ENCODE assay signal across 8 mouse cellular contexts in genomic region chr15:6080714-6081635, GRCm38 (mm10).
DNase-seq lines count a peak whose midpoint lies in the region; ATAC-seq and TF ChIP-seq lines count a peak whose summit lies in the region.

No protein-coding gene starts in this region.

- 49% methylated on average over 8 of the region's 8 CpGs for WGBS in neural tube, embryonic 15.5 days

- no peaks in the 10 kb centered on the region for H3K79me2 ChIP-seq in C2C12 (ENCODE audit: control insufficient read depth, insufficient read depth)

- no peak overlapping the region for H3ac ChIP-seq in C2C12 (ENCODE audit: control insufficient read depth, insufficient read length, low read depth)

- H3K27me3 ChIP-seq in C2C12 (ENCODE audit: control insufficient read depth, insufficient read depth, insufficient read length): no peaks in the 10 kb centered on the region
- H3K27me3 ChIP-seq in neural tube, embryonic 15.5 days (replicated peaks): no peaks in the 10 kb centered on the region

- no peaks in the 10 kb centered on the region for H3K9me3 ChIP-seq in neural tube, embryonic 15.5 days (replicated peaks)

- no peaks in the 10 kb centered on the region for H3K36me3 ChIP-seq in C2C12 (ENCODE audit: control insufficient read depth, insufficient read depth)
- no peaks in the 10 kb centered on the region for H3K36me3 ChIP-seq in neural tube, embryonic 15.5 days

- H3K9ac ChIP-seq in neural tube, embryonic 15.5 days (replicated peaks): no peak overlapping the region

- H3K4me1 ChIP-seq in neural tube, embryonic 15.5 days: no peaks in the 10 kb centered on the region

- no peak overlapping the region for H3K4me2 ChIP-seq in neural tube, embryonic 15.5 days

- ATAC-seq in neural tube, embryonic 15.5 days (ENCODE audit: low FRiP score): peak; percentile 80

- peak; percentile 16 for TF ChIP-seq CTCF in C2C12 (IDR thresholded peaks at IDR 0.05; ENCODE audit: control insufficient read depth, insufficient read depth, insufficient read length)

- no peak overlapping the region for H3K4me3 ChIP-seq in C2C12 (ENCODE audit: insufficient read depth, poor library complexity, severe bottlenecking)
- H3K4me3 ChIP-seq in neural tube, embryonic 15.5 days (replicated peaks): no peak overlapping the region

- no peak overlapping the region for H3K27ac ChIP-seq in neural tube, embryonic 15.5 days (replicated peaks)

- H3K79me3 ChIP-seq in C2C12 (ENCODE audit: low read depth): no peaks in the 10 kb centered on the region

- intact Hi-C loops in heart, postnatal 10 days (cut with DNase I): loop anchor here (1.0 to 5.0 kb wide), 4 partner anchors 126 to 995 kb away; no protein-coding TSS in a partner anchor

- peak; percentile 84 for DNase-seq in NIH3T3 (ENCODE audit: low read depth)
- peak; percentile 30 for DNase-seq in embryo, embryonic 11.5 days (ENCODE audit: low read depth, low spot score)
- peak; percentile 66 to 78 for DNase-seq in heart, postnatal 10 days
- peak; percentile 67 to 69 for DNase-seq in kidney, postnatal 25 days
- DNase-seq in lung, adult 18-20 months: peak; percentile 10 to 55
- DNase-seq in thymus, postnatal 36 days: peak; percentile 17 to 20

TF ChIP-seq in C2C12, 6 proteins besides CTCF, POLR2A, EP300 and RAD21:
- TF ChIP-seq CEBPB (IDR thresholded peaks at IDR 0.05; ENCODE audit: low read depth): no peak
- TF ChIP-seq MYOG (IDR thresholded peaks at IDR 0.05; ENCODE audit: control insufficient read depth, extremely low read depth, insufficient read length): no peak
- no peak for TF ChIP-seq MYOD1 (IDR thresholded peaks at IDR 0.05; ENCODE audit: control insufficient read depth, insufficient read length, low read depth)
- no peak for TF ChIP-seq USF1 (IDR thresholded peaks at IDR 0.05; ENCODE audit: low read depth)
- no peak for TF ChIP-seq MAX (IDR thresholded peaks at IDR 0.05)
- no peak for TF ChIP-seq FOSL1 (IDR thresholded peaks at IDR 0.05; ENCODE audit: insufficient read depth, low read length, poor library complexity, severe bottlenecking)
TF ChIP-seq in C2C12: peak in this region for 0.

Comparison
In these comparisons a context has a peak if more than half of its experiments do, and no peak if none do; other contexts are left out.
1. DNase-seq: peak in every context shown above with its lines; median percentile 84 in NIH3T3; 72 in heart, postnatal 10 days; 68 in kidney, postnatal 25 days; 32 in lung, adult 18-20 months; 30 in embryo, embryonic 11.5 days; 18 in thymus, postnatal 36 days.